Mouse (Mus musculus) lung, postnatal 25 days (tissue): Measurements from ENCODE around the gene Celf2.

ENCODE experiments used
- DNase-seq: peaks from one replicate; pipeline ENCODE4 v3.0.0; 2022; ENCODE audit warnings: low spot score

Gene Celf2

GRCm38 (mm10) chr2:7017384-7018113, 491.8 kb downstream of the Celf2 start:
- no peak for DNase-seq

- DNase-seq = no peak
Measured at GRCm38 (mm10) chr2:7013126-7013525, 496.2 kb downstream of the Celf2 start.

- no peak for DNase-seq
Measured at GRCm38 (mm10) chr2:7006816-7007215, 502.5 kb downstream of the Celf2 start.

- no peak for DNase-seq
Measured at GRCm38 (mm10) chr2:7001967-7002366, 507.4 kb downstream of the Celf2 start.

GRCm38 (mm10) chr2:6991010-6991421, 518.3 kb downstream of the Celf2 start:
- DNase-seq = no peak

GRCm38 (mm10) chr2:6985706-6986105, 523.7 kb downstream of the Celf2 start:
- DNase-seq = no peak

GRCm38 (mm10) chr2:6983902-6984301, 525.5 kb downstream of the Celf2 start:
- no peak for DNase-seq

- no peak for DNase-seq
Measured at GRCm38 (mm10) chr2:6976300-6976699, 533.1 kb downstream of the Celf2 start.

GRCm38 (mm10) chr2:6969228-6969627, 540.1 kb downstream of the Celf2 start:
- DNase-seq = no peak

- DNase-seq = no peak
Measured at GRCm38 (mm10) chr2:6965243-6965642, 544.1 kb downstream of the Celf2 start.

GRCm38 (mm10) chr2:6950702-6951101, 558.7 kb downstream of the Celf2 start:
- no peak for DNase-seq

- DNase-seq = no peak
Measured at GRCm38 (mm10) chr2:6945638-6946415, 563.5 kb downstream of the Celf2 start.

GRCm38 (mm10) chr2:6943651-6944050, 565.7 kb downstream of the Celf2 start:
- DNase-seq = no peak

- DNase-seq = no peak
Measured at GRCm38 (mm10) chr2:6942635-6943390, 566.5 kb downstream of the Celf2 start.

GRCm38 (mm10) chr2:6939143-6939542, 570.2 kb downstream of the Celf2 start:
- no peak for DNase-seq

GRCm38 (mm10) chr2:6933130-6933529, 576.2 kb downstream of the Celf2 start:
- no peak for DNase-seq

- peak; percentile 42 for DNase-seq
Measured at GRCm38 (mm10) chr2:6927693-6928360, 581.5 kb downstream of the Celf2 start.

GRCm38 (mm10) chr2:6925505-6925904, 583.9 kb downstream of the Celf2 start:
- no peak for DNase-seq

GRCm38 (mm10) chr2:6923738-6924474, 585.5 kb downstream of the Celf2 start:
- no peak for DNase-seq

GRCm38 (mm10) chr2:6915386-6915785, 594.0 kb downstream of the Celf2 start:
- no peak for DNase-seq

GRCm38 (mm10) chr2:6913315-6913714, 596.0 kb downstream of the Celf2 start:
- no peak for DNase-seq
